Mouse (Mus musculus) MEL (cell line): ENCODE data around the gene Matn1.

Experiments
- EP300 ChIP-seq, 2 experiments: IDR thresholded peaks; 2 replicates each; pipeline ENCODE4 v1.6.1; 2011; ENCODE audit warnings: improper control_type of control experiment in 2 of 2, low read length in 2 of 2, low read depth in 1 of 2, mild to moderate bottlenecking in 1 of 2
- GATA1 ChIP-seq: IDR thresholded peaks from 2 replicates; pipeline ENCODE4 v1.6.1; 2011; ENCODE audit warnings: low read depth, low read length, improper control_type of control experiment
- HCFC1 ChIP-seq: IDR thresholded peaks from 2 replicates; pipeline ENCODE4 v1.6.1; 2012; ENCODE audit warnings: low read depth, mild to moderate bottlenecking, inconsistent platforms, low read length, improper control_type of control experiment, moderate library complexity
- KAT2A ChIP-seq: conservative IDR thresholded peaks from 2 replicates; pipeline ENCODE4 v1.6.1; 2012; ENCODE audit warnings: low read depth, low read length, improper control_type of control experiment, inconsistent platforms
- MEF2A ChIP-seq: IDR thresholded peaks from 2 replicates; pipeline ENCODE4 v1.6.1; 2014; ENCODE audit warnings: low read depth, mild to moderate bottlenecking, inconsistent platforms, low read length, improper control_type of control experiment; ENCODE audit not compliant: poor library complexity, insufficient replicate concordance, severe bottlenecking; ENCODE audit errors: extremely low read depth
- MYB ChIP-seq: IDR thresholded peaks from 2 replicates; pipeline ENCODE4 v1.6.1; 2011; ENCODE audit warnings: mild to moderate bottlenecking, low read depth, low read length, improper control_type of control experiment
- POLR2A ChIP-seq, 2 experiments: IDR thresholded peaks; 2 replicates each; pipeline ENCODE4 v1.6.1; 2011 to 2012; ENCODE audit warnings: low read length in 2 of 2, mild to moderate bottlenecking in 2 of 2, control low read depth in 1 of 2, improper control_type of control experiment in 1 of 2, low read depth in 1 of 2, moderate library complexity in 1 of 2; ENCODE audit not compliant: control insufficient read depth in 1 of 2, insufficient read depth in 1 of 2, poor library complexity in 1 of 2
- SMC3 ChIP-seq: IDR thresholded peaks from 2 replicates; pipeline ENCODE4 v1.6.1; 2011; ENCODE audit warnings: low read depth, low read length, improper control_type of control experiment
- ZKSCAN1 ChIP-seq: IDR thresholded peaks from 2 replicates; pipeline ENCODE4 v1.6.1; 2012; ENCODE audit warnings: low read depth, mild to moderate bottlenecking, inconsistent platforms, low read length, improper control_type of control experiment, moderate library complexity

GRCm38 (mm10) chr4:131000614-131001178, 56.5 kb downstream of the Matn1 start:
- TF ChIP-seq HCFC1 (no peak), GATA1 (no peak), POLR2A (IDR thresholded peaks at IDR 0.05; ENCODE audit: control insufficient read depth in 1 of 2, insufficient read depth in 1 of 2, low read depth in 1 of 2, low read length in 2 of 2, poor library complexity in 1 of 2) (no peak), MEF2A (no peak), ZKSCAN1 (no peak), KAT2A (no peak), SMC3 (no peak), MYB (no peak), EP300 (IDR thresholded peaks at IDR 0.05; ENCODE audit: low read depth in 1 of 2, low read length in 2 of 2) (no peak)
